Mouse (Mus musculus) ovary, postnatal 10 days (tissue): Measurements from ENCODE around the gene Tmem104.

ENCODE experiments used
- DNase-seq: peaks from one replicate; pipeline ENCODE4 v3.0.0; 2022; ENCODE audit warnings: low spot score

Gene Tmem104

DNA sequence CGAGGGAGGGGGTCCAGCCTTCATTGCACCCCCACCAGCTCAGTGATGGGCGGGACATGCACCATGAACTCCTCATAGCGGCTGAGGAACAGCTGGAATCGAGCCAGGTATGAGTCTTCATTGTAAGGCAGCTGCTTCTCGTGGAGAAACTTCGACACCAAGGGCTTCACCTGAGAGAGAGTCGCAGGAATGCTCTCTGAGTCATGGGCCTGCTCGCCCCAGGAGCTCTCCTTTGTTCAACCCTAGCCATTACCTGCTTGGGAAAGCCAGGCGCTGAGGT, 96.1 kb downstream of the Tmem104 start:
- DNase-seq = no peak

DNA sequence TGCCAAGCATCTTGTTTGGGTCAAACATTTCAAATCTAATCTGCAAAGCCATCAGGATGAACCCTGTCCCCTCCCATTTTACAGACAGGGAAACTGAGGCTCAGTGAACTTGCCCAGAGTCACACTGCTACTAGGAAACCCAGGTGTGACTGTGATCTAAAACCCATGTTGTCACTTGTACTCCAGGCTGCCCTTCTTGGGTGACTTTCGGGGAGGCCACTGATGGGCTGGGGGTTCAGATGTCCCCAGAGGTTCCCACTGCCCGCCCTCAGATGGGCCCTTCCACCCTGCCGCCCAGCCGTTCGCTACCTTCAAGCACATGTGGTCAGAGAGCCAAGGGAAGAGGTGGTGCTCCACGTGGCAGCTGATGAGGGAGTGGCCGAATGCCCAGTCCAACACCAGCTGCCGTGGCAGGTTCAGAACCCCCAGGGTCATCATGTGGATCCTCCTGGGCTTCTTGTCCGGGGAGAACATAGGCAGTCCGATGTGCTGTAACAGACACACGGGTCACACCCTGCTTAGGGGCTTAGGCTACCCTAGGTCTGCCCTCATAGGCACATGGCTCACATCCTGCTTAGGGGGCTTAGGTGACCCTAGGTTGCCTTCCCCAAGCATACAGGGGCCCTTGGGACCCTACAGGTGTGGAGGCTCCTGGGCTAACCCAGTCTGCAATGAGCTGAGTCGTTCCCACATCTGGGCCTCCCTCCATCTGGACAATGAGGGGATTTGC, 96.8 kb downstream of the Tmem104 start:
- DNase-seq = no peak

GRCm38 (mm10) chr11:115285282-115285681, 98.0 kb downstream of the Tmem104 start:
- no peak for DNase-seq

GRCm38 (mm10) chr11:115286201-115286993, 99.1 kb downstream of the Tmem104 start:
- DNase-seq = no peak

- DNase-seq = no peak
Observed at GRCm38 (mm10) chr11:115287386-115287785, 100.1 kb downstream of the Tmem104 start.

- no peak for DNase-seq
Observed at GRCm38 (mm10) chr11:115288305-115288704, 101.0 kb downstream of the Tmem104 start.

DNA sequence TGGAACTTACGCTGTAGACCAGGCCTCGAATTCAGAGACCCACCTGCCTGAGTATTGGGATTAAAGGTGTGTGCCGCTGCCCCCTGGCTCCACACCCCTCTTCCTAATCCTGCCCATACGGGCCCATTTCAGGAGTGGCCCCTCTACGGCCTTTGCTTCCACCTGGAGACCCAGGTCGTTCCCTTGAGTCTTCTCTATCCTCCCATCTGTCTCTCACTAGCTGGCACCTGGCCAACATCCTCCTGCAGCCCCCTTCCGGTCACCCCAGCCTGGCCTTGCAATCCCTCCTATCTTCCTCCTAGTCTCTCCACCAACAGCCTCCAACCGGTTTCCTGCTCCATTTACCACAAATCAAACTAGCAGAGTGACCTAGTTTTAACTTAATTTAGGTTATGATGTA, 102.6 kb downstream of the Tmem104 start:
- DNase-seq = no peak

DNA sequence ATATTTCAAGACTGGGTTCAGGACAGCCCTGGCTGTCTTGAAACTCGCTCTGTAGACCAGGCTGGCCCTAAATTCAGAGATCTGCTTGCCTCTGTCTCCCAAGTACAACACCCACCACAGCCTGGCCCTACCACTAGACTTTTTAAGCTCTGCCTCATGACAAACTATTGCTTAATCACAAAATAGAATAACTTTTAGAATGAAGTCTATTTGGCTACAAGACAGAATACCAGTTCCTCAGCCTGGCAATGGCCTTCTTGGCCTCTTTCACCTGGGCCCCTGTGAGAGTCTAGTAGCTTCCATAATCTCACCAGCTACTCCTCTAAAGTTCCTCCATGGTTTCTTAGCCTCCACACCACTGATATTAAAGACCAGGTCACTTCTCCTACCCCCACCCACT, 103.0 kb downstream of the Tmem104 start:
- DNase-seq = no peak

DNA sequence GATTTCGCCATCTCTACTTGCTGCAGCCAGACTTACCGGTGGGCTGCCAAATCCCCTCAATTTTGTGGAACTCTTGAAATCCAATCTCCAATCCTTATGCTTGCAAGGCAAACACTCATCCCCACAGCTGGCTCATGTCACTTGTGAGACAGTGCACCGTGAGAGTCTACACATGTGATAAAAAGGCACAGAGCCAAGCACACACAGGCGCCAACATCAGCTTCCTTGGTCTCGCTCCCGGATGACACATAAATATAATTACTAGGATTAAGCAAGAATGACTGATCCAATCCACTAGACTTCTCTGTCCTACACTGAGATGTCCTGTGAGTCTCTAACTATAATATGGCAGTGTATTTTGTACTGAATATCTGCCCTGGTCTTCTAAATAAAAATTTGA, 103.6 kb downstream of the Tmem104 start:
- no peak for DNase-seq

DNA sequence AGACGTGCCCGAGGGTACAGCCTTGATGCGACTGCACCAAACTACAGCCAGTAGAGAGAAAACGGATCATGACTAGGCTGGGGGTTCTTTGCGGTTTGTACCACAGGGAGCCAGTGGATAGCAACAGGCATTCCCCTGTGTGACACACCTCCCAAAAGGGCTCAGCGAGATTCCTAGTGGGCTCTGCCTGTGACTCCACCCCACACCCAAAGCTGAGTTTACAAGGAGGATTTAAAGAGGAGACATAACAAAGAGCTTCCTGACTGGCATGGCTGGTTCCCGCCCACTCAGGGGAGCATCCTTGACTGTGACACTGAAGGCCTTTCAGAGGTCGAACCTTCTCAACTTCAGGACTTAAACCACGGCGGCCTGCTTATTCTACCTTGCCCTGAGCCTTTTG, 104.2 kb downstream of the Tmem104 start:
- no peak for DNase-seq

DNA sequence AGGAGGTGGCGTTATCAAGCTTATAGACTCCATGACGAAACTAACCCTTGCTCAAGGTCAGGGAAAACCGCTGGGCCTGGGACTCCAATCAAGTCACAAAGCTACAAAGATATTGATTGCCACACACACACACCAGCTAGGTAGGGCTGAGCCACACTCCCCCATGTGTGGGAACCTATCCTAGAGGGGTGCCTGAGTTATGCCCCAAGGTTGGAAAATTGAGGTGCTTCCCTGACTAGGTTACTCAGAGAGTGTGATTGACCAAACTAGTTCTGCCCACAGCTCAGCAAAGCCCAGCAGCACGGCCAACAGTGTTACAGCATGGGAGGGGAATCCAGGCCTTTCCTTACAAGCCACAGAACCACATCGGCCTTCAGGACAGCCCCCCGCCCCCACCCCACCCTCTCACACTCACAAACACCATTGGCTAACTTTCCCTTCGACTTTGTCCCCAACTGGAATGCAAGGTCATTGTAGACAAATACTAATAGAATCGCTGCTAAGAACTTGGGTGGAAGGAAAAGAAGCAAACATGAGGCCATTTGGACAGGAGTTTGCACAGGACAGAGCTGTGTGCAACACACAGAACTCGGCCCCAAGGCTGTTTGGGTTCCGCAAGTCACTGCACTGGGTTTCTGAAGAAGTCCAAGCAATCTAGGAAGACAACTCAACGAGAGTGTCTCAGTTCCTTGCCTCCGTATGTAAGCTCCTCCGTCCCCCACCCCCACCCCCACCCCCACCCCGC, 105.5 kb downstream of the Tmem104 start:
- DNase-seq = no peak

- DNase-seq = no peak
Observed at GRCm38 (mm10) chr11:115295939-115296338, 108.7 kb downstream of the Tmem104 start.
